Mouse (Mus musculus) ES-Bruce4 (cell line): ENCODE measurements around the gene Zmynd11.

Experiments used
- CTCF ChIP-seq: IDR thresholded peaks from one replicate; pipeline ENCODE4 v1.8.1; 2011; ENCODE audit warnings: low read depth, low read length
- EP300 ChIP-seq: IDR thresholded peaks from 2 replicates; pipeline ENCODE4 v1.6.1; 2011; ENCODE audit warnings: low read depth, low read length; ENCODE audit not compliant: insufficient read depth
- POLR2A ChIP-seq: IDR thresholded peaks from one replicate; pipeline ENCODE4 v1.8.1; 2011; ENCODE audit warnings: low read length; ENCODE audit not compliant: insufficient read depth

GRCm38 (mm10) chr13:9637949-9638348 lies 127.2 kb downstream of the Zmynd11 start:
- no peak for TF ChIP-seq CTCF
- TF ChIP-seq EP300: no peak
- TF ChIP-seq POLR2A: no peak
